Mouse (Mus musculus) lung, adult 2 months (tissue): ENCODE data around the gene Pgpep1.

Source experiments
- CTCF ChIP-seq: fragments of 200-500 bp; IDR thresholded peaks from 2 replicates; pipeline ENCODE4 v1.5.1; 2011; ENCODE audit warnings: mild to moderate bottlenecking, low read length, control low read depth; ENCODE audit not compliant: insufficient read depth
- POLR2A ChIP-seq: fragments of 200-500 bp; IDR thresholded peaks from 2 replicates; pipeline ENCODE4 v1.6.1; 2011; ENCODE audit warnings: low read depth, mild to moderate bottlenecking, control low read depth, low read length, borderline replicate concordance; ENCODE audit errors: extremely low read depth

DNA sequence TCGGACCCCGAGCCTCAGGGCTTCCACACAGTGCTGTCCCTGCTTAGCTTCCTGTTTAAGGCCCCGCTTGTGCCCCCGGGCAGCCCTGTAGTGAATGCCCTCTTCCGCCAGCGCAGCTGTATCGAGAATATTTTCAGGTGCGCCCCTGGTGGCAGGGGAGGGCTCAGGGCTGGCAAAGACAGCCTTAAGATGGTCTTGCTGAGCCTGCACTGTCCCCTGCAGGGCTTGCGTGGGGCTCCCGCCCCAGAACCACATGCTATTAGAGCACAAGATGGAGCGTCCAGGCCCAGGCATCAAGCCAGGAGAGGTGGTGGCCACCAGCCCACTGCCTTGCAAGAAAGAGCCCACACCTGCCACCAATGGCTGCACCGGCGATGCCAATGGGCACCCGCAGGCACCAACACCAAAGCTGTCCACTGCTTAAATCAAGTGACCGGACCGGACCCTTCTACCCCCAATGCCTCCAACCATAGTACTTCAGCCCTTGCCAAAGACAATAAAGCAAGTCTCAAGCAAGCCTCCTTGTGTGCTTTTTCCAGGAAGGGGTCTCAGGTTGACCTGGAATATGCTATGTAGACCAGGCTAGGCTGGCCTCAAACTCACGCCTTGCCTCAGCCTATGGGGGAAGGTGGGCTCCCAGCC, 63.3 kb downstream of the Pgpep1 start:
- TF ChIP-seq CTCF (no peak), POLR2A (no peak)
